Mouse (Mus musculus): ENCODE measurements around the gene Nudt13.
A peak's percentile ranks its signal among the peaks of the same experiment; 100 is the strongest.

Nudt13 gene

DNA sequence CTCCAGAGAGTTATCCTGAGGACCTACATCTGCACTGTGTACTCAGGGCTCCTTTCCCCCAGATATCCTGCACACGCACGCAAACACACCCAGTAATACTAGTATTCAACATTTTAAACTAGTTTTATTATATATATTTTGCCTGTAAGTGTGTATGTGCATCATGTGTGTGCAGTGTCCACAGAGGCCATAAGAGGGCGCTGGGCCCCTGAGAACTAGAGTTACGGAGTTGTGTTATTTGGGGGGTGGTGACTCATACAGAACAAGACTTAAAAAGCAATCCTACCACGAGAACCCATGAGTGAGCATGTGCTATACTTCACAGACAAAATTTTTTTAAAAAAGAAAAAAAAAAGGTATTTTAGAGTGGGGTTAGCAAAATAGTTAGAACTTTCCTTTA lies 44.9 kb downstream of the Nudt13 start:
- DNase-seq (ENCODE audit: extremely low read depth, low read depth), result no peak

DNA sequence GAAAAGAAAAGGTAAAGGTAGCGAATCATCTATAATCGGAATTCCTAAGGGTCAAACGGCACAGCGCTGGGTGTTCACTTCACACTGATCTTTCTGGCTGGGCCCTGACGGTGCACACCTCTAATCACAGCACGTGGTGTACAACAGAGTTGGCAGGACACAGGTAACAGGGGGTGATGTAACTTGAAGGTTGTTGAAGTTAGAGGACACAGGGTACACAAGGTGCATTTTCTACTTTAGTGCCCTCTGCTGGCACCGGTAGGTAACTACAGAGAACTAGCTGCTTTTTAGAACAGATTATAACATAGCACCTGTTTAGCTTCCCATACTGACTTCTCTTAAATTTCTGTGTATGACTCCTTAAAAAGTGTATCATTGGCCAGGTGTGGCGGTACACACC lies 45.7 kb downstream of the Nudt13 start:
- DNase-seq (ENCODE audit: extremely low read depth, low read depth), result peak; percentile 36

DNA sequence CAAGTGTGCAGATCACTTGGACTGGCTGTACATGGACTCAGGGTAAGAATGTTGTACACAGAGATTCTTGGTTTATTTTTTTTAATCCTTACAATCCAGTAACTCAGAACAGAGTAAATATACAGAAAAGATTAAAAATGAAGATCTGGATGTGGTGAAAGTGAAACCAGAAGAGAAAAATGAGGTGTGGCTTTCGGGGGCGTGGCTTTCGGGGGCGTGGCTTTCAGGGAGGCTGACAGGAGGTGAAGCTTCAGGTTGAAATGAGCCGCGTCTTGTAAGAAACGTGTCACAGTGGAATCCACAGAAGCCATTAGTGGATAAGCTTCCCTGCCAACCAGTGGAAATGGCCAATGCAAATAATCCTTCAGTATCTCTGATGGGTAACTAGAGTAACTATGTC lies 46.4 kb downstream of the Nudt13 start:
- no peak for DNase-seq (ENCODE audit: extremely low read depth, low read depth)

DNA sequence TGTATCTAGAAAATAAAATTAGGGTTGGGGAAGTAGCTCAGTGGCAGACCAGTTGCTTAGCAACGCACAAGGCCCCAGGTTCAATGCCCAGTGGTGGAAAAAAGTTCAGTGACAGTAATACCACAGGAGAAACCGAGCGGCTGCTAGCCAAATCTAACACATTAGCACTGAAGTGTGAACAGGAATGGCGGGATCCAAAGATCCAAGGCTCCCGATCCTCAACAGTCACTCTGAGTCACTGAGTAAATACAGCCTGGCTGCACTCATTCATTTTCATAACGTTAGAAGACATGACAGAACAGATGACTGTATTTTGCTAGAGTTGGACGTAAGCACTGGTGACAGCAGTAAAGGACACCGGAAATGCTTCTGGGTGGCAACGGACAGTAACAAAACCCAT lies 51.4 kb downstream of the Nudt13 start:
- no peak for DNase-seq (ENCODE audit: extremely low read depth, low read depth)

DNA sequence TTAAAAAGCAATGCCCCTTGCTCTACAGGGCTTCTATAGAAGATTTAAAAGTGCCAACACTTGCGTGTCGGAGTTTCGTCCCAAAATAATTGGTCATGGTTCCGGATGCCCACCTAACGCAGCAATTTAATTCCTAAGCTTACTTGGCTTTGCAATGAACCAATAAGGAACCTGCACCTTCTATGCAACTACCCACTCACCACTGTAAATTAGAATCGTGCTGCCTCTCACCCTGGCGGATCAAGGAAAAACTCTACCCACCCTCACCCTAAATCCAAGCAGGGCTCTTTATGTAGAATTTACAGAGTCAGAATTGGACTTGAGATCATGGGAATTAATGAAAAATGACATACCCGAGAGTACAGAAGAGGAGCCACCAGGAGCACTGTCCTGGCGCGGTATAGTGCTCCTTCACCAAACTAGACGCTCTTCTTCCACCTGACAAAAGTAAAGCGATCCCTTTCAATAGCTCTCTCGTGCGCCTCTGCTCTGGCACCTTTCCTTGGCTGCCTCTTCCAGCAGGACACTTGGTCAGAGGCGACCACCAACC lies 53.0 kb downstream of the Nudt13 start:
- DNase-seq (ENCODE audit: extremely low read depth, low read depth), result peak; percentile 64

DNA sequence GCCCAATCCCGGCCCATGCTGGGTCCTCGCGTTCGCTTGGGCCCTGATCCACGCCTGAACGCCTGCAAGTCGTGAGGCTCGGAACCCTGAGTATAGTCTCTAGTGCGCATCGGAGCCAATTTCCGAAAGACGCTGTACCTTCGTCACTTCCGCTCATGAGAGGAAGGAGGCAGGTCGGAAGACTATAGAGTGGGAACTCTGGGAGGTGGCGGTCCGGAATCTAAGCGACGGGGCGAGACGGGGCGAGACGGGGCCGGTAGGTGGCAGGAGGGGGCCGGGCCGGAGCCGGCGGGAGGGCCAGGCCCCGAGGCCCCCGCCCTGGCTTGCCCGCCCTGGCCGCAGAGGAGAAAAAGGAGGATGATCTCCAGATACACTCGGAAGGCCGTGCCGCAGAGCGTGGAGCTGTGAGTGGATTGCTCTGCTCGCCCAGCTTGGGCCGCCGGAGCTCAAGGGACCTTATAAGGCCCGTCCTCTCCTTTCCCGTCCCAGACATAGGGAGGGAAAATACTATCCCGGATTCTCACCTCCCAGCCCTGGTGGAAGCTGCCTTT lies 53.6 kb downstream of the Nudt13 start, which contains the start of the genes Ecd and Fam149b:
Ecd (minus strand) TSS at position 131 of the 551 bp plus-strand sequence.
Fam149b (plus strand) TSS at position 172 of the 551 bp plus-strand sequence.
- peak; percentile 94 for DNase-seq (ENCODE audit: extremely low read depth, low read depth)

DNA sequence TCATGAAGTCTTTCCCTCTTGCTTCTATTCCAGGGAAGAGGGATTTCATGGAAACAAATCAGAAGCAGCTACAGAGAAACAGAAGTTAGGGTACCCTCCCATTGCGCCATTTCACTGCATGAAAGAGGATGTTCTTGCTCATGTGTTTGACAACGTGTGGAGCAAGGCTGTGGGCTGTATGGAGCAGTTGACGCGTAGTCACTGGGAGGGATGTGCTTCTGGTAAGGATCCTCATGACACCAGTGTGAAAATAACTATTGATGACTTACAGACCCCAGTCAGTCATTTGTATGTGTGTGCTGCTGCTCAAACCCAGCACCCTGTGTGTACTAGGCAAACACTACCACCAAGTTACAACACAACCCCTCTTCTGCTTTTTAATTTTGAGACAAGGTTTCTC lies 68.7 kb downstream of the Nudt13 start:
- DNase-seq (ENCODE audit: extremely low read depth, low read depth), result no peak

All from MEL-GATA-1-ER (cell line).